9 mouse cellular contexts compared by ENCODE assay signal in the genomic region with DNA sequence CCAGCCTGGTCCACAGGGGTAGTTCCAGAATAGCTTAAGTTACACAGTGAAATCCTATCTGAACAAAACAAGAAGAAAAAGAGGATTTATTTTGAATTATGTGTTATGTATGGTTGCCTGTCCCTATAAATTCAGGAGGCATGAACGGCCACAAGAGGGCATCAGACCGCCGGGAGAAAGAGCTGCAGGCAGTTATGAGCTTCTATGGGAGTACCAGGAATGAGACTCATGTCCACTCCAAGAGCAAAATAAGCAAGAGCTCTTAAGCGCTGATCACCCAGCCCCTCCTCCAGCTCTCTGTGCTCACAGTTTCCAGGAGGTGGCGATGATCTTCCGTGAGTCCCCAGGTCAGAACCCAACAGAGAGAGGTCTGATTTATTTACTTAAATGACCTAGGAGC. TPM values are rescaled to one million over a fixed set of nuclear protein-coding genes. Genes with fewer than 3 reads are reported as not detected.
DNase-seq lines count a peak whose midpoint lies in the region; ATAC-seq and TF ChIP-seq lines count a peak whose summit lies in the region.
"Had no signal": no experiment of that assay in that cellular context is flagged by ENCODE, and none has a peak within 500 bp of the region (broad histone marks: within the 10 kb centered on the region; RNA-seq: fewer than 3 reads in every experiment).

No protein-coding gene starts in this region.

- WGBS in forebrain, postnatal 0 days, result 2% methylated on average over 6 of the region's 6 CpGs
- WGBS in liver, embryonic 14.5 days (ENCODE audit: insufficient replicate concordance), result 5% methylated on average over 6 of the region's 6 CpGs
- WGBS in small intestine, adult 2 months, result 4% methylated on average over 6 of the region's 6 CpGs

- in situ Hi-C loops in ES-E14 (cut with MboI; ENCODE audit: low sequenced_read_pairs in 2 of 2, unreplicated experiment in 2 of 2), result no loop called here

- ATAC-seq in forebrain, postnatal 0 days, result no peak
- no peak for ATAC-seq in liver, embryonic 14.5 days (ENCODE audit: insufficient read depth)
- no peak; the same call in 1 of the 2 replicates for ATAC-seq in megakaryocyte, adult 5-6 weeks (ENCODE audit: poor library complexity, severe bottlenecking)

- H3K4me2 ChIP-seq in forebrain, postnatal 0 days (ENCODE audit: low read depth), result no peak overlapping the region
- H3K4me2 ChIP-seq in liver, embryonic 14.5 days (ENCODE audit: low read depth), result no peak overlapping the region

- H3K4me3 ChIP-seq in ES-E14 (ENCODE audit: insufficient read depth in 1 of 2, low read depth in 1 of 2, low read length in 2 of 2, poor library complexity in 1 of 2, severe bottlenecking in 1 of 2), result peak overlapping the region in 1 of 2 experiments; percentile 9; a peak in 1 of 4 replicates
- no peak overlapping the region for H3K4me3 ChIP-seq in forebrain, postnatal 0 days (ENCODE audit: low read depth, low read length)
- H3K4me3 ChIP-seq in liver, embryonic 14.5 days (ENCODE audit: insufficient read depth in 1 of 2, low read depth in 2 of 2, low read length in 2 of 2), result no peak overlapping the region
- no peak overlapping the region for H3K4me3 ChIP-seq in small intestine, adult 2 months (ENCODE audit: low read depth, low read length)

- TF ChIP-seq EP300 in liver, embryonic 14.5 days (IDR thresholded peaks at IDR 0.05; ENCODE audit: low read depth), result no peak

- TF ChIP-seq POLR2A in small intestine, adult 2 months (IDR thresholded peaks at IDR 0.05; ENCODE audit: low read depth, low read length), result no peak

- H3K36me3 ChIP-seq in ES-E14 (ENCODE audit: control insufficient read depth, insufficient read depth, low read length, poor library complexity, severe bottlenecking), result no peaks in the 10 kb centered on the region
- no peaks in the 10 kb centered on the region for H3K36me3 ChIP-seq in forebrain, postnatal 0 days (ENCODE audit: insufficient read depth)
- H3K36me3 ChIP-seq in liver, embryonic 14.5 days (replicated peaks; ENCODE audit: control insufficient read depth, insufficient read depth, low read depth), result no peaks in the 10 kb centered on the region
- no peaks in the 10 kb centered on the region for H3K36me3 ChIP-seq in small intestine, adult 2 months (ENCODE audit: control insufficient read depth, insufficient read depth, low read length)

- peak; percentile 77 for TF ChIP-seq CTCF in forebrain, postnatal 0 days (IDR thresholded peaks at IDR 0.05; ENCODE audit: low read depth)
- peak; percentile 70 for TF ChIP-seq CTCF in liver, embryonic 14.5 days (IDR thresholded peaks at IDR 0.05; ENCODE audit: low read depth)
- TF ChIP-seq CTCF in small intestine, adult 2 months (IDR thresholded peaks at IDR 0.05; ENCODE audit: extremely low read depth, insufficient read length, insufficient replicate concordance, low read depth, low read length), result peak; percentile 86; the same call in 1 of the 2 replicates

- 0 out of 4 replicates have a peak, but pooled peaks cover 0 to 4% of the 10 kb centered on the region in 2 experiments for H3K4me1 ChIP-seq in ES-E14 (ENCODE audit: control insufficient read depth in 2 of 2, insufficient read depth in 2 of 2, low read length in 2 of 2, poor library complexity in 1 of 2)
- no peaks in the 10 kb centered on the region for H3K4me1 ChIP-seq in forebrain, postnatal 0 days (ENCODE audit: insufficient read depth)
- no peaks in the 10 kb centered on the region for H3K4me1 ChIP-seq in liver, embryonic 14.5 days (replicated peaks; ENCODE audit: control insufficient read depth in 2 of 2, insufficient read depth in 2 of 2, low read length in 1 of 2)
- no peaks in the 10 kb centered on the region for H3K4me1 ChIP-seq in small intestine, adult 2 months (ENCODE audit: control insufficient read depth, insufficient read depth, insufficient read length, low read length)

- peak; percentile 60 to 70 for DNase-seq in left cerebral cortex, adult 18-20 months (ENCODE audit: low spot score in 2 of 2)
- no peak for DNase-seq in left cerebral cortex, adult 8-10 months (ENCODE audit: low spot score in 2 of 2)
- DNase-seq in ES-E14 (ENCODE audit: low read depth, low spot score), result no peak
- peak; percentile 83 to 86 for DNase-seq in adrenal gland, postnatal 36 days
- DNase-seq in forebrain, postnatal 0 days, result peak; percentile 74
- DNase-seq in liver, embryonic 14.5 days (ENCODE audit: low read depth in 3 of 3, low spot score in 3 of 3), result no peak

- H3K9me3 ChIP-seq in ES-E14 (ENCODE audit: control insufficient read depth, insufficient read depth, low read depth, low read length), result no peaks in the 10 kb centered on the region
- no peaks in the 10 kb centered on the region for H3K9me3 ChIP-seq in forebrain, postnatal 0 days (ENCODE audit: low read length)
- H3K9me3 ChIP-seq in liver, embryonic 14.5 days (ENCODE audit: control insufficient read depth, low read length), result no peaks in the 10 kb centered on the region

- H3K27ac ChIP-seq in ES-E14 (ENCODE audit: insufficient read depth, low read depth, low read length, poor library complexity, severe bottlenecking), result no peak overlapping the region; the same call in 1 of the 2 replicates
- H3K27ac ChIP-seq in forebrain, postnatal 0 days (ENCODE audit: low read depth, low read length), result no peak overlapping the region
- no peak overlapping the region for H3K27ac ChIP-seq in liver, embryonic 14.5 days
- H3K27ac ChIP-seq in small intestine, adult 2 months (ENCODE audit: insufficient read depth, low read depth, low read length), result no peak overlapping the region
- H3K27ac ChIP-seq: macrophage had no signal

- H3K27me3 ChIP-seq in forebrain, postnatal 0 days (ENCODE audit: insufficient read depth, low read length), result no peaks in the 10 kb centered on the region
- no peaks in the 10 kb centered on the region for H3K27me3 ChIP-seq in liver, embryonic 14.5 days (ENCODE audit: control insufficient read depth, insufficient read depth, low read length)
- no peaks in the 10 kb centered on the region for H3K27me3 ChIP-seq in small intestine, adult 2 months (ENCODE audit: control insufficient read depth, insufficient read depth, low read length)

- H3K9ac ChIP-seq in ES-E14 (ENCODE audit: insufficient read depth, low read depth, low read length, poor library complexity, severe bottlenecking), result peak overlapping the region; percentile 30; the same call in 1 of the 2 replicates
- no peak overlapping the region for H3K9ac ChIP-seq in forebrain, postnatal 0 days
- no peak overlapping the region for H3K9ac ChIP-seq in liver, embryonic 14.5 days (replicated peaks)

RNA-seq across cellular contexts. Expression of gene Epop, which starts 15.3 kb away (rescaled TPM):
- 100 to 1,000 TPM; 103 to 109 TPM for total RNA-seq in left cerebral cortex, adult 18-20 months (2021)
- 10 to 100 TPM; 65.6 to 80.8 (median 72.9) TPM for total RNA-seq in left cerebral cortex, adult 8-10 months (2022)
- 100 and 109 TPM in 2 replicates for total RNA-seq in ES-E14 (2012; rRNA removed)
- total RNA-seq in adrenal gland, postnatal 36 days (2021), result 1 to 10 TPM; 4.9 to 5.8 TPM
- total RNA-seq in forebrain, postnatal 0 days (2014; rRNA removed), result 5.0 and 6.8 TPM in 2 replicates
- polyA plus RNA-seq in forebrain, postnatal 0 days (2015; fragmentation: Nextera tagmentation; extraction: Ambion mirVana), result 3.6 and 4.1 TPM in 2 replicates
- 0.66 and 0.98 TPM in 2 replicates for polyA plus RNA-seq in liver, embryonic 14.5 days (2012; rRNA removed)
- 0.34 and 0.38 TPM in 2 replicates for polyA plus RNA-seq in liver, embryonic 14.5 days (2014; fragmentation: Nextera tagmentation; extraction: Ambion mirVana)
- 2.1 and 3.8 TPM in 2 replicates for polyA plus RNA-seq in small intestine, adult 2 months (2012; rRNA removed)
- total RNA-seq in megakaryocyte, adult 5-6 weeks (2015), result 0.18 and 1.2 TPM in 2 replicates
- total RNA-seq in megakaryocyte, adult 5-6 weeks (2017), result 0.40 TPM in 1 of 2 replicates, not detected in the other

RNA-seq across cellular contexts. Expression of gene Mllt6, which starts 18.4 kb away (rescaled TPM):
- 100 to 1,000 TPM; 135 to 149 TPM for total RNA-seq in left cerebral cortex, adult 18-20 months (2021)
- 100 to 1,000 TPM; 141 to 184 (median 161) TPM for total RNA-seq in left cerebral cortex, adult 8-10 months (2022)
- 113 and 142 TPM in 2 replicates for total RNA-seq in ES-E14 (2012; rRNA removed)
- 10 to 100 TPM; 38.6 to 41.5 TPM for total RNA-seq in adrenal gland, postnatal 36 days (2021)
- 42.2 and 48.1 TPM in 2 replicates for total RNA-seq in forebrain, postnatal 0 days (2014; rRNA removed)
- polyA plus RNA-seq in forebrain, postnatal 0 days (2015; fragmentation: Nextera tagmentation; extraction: Ambion mirVana), result 1.7 TPM in 2 replicates
- 1.0 TPM in 2 replicates for polyA plus RNA-seq in liver, embryonic 14.5 days (2012; rRNA removed)
- polyA plus RNA-seq in liver, embryonic 14.5 days (2014; fragmentation: Nextera tagmentation; extraction: Ambion mirVana), result 0.22 and 0.25 TPM in 2 replicates
- polyA plus RNA-seq in small intestine, adult 2 months (2012; rRNA removed), result 18.4 and 38.6 TPM in 2 replicates
- 4.3 and 6.3 TPM in 2 replicates for total RNA-seq in megakaryocyte, adult 5-6 weeks (2015)
- 6.9 and 7.1 TPM in 2 replicates for total RNA-seq in megakaryocyte, adult 5-6 weeks (2017)

RNA-seq across cellular contexts. Expression of gene Cisd3, which starts 40.8 kb away (rescaled TPM):
- total RNA-seq in left cerebral cortex, adult 18-20 months (2021), result 10 to 100 TPM; 54.7 to 57.2 TPM
- total RNA-seq in left cerebral cortex, adult 8-10 months (2022), result 10 to 100 TPM; 44.0 to 61.2 (median 54.6) TPM
- total RNA-seq in ES-E14 (2012; rRNA removed), result 49.9 and 66.0 TPM in 2 replicates
- 100 to 1,000 TPM; 187 to 222 TPM for total RNA-seq in adrenal gland, postnatal 36 days (2021)
- total RNA-seq in forebrain, postnatal 0 days (2014; rRNA removed), result 14.4 and 15.5 TPM in 2 replicates
- 27.2 and 27.8 TPM in 2 replicates for polyA plus RNA-seq in forebrain, postnatal 0 days (2015; fragmentation: Nextera tagmentation; extraction: Ambion mirVana)
- polyA plus RNA-seq in liver, embryonic 14.5 days (2012; rRNA removed), result 3.0 and 4.9 TPM in 2 replicates
- 10.0 and 11.4 TPM in 2 replicates for polyA plus RNA-seq in liver, embryonic 14.5 days (2014; fragmentation: Nextera tagmentation; extraction: Ambion mirVana)
- 112 and 249 TPM in 2 replicates for polyA plus RNA-seq in small intestine, adult 2 months (2012; rRNA removed)
- total RNA-seq in megakaryocyte, adult 5-6 weeks (2015), result 18.7 and 19.8 TPM in 2 replicates
- 2.3 and 12.8 TPM in 2 replicates for total RNA-seq in megakaryocyte, adult 5-6 weeks (2017)

RNA-seq across cellular contexts. Expression of gene Pcgf2, which starts 55.5 kb away (rescaled TPM):
- 10 to 100 TPM; 32.4 to 35.2 TPM for total RNA-seq in left cerebral cortex, adult 18-20 months (2021)
- total RNA-seq in left cerebral cortex, adult 8-10 months (2022), result 10 to 100 TPM; 35.3 to 39.6 (median 37.6) TPM
- total RNA-seq in ES-E14 (2012; rRNA removed), result 20.1 and 28.4 TPM in 2 replicates
- 10 to 100 TPM; 25.7 to 28.5 TPM for total RNA-seq in adrenal gland, postnatal 36 days (2021)
- total RNA-seq in forebrain, postnatal 0 days (2014; rRNA removed), result 13.0 and 21.9 TPM in 2 replicates
- polyA plus RNA-seq in forebrain, postnatal 0 days (2015; fragmentation: Nextera tagmentation; extraction: Ambion mirVana), result 10.0 and 12.6 TPM in 2 replicates
- polyA plus RNA-seq in liver, embryonic 14.5 days (2012; rRNA removed), result 4.4 and 4.9 TPM in 2 replicates
- 1.5 and 1.8 TPM in 2 replicates for polyA plus RNA-seq in liver, embryonic 14.5 days (2014; fragmentation: Nextera tagmentation; extraction: Ambion mirVana)
- 25.9 and 77.9 TPM in 2 replicates for polyA plus RNA-seq in small intestine, adult 2 months (2012; rRNA removed)
- 2.8 and 3.1 TPM in 2 replicates for total RNA-seq in megakaryocyte, adult 5-6 weeks (2015)
- 1.0 and 2.4 TPM in 2 replicates for total RNA-seq in megakaryocyte, adult 5-6 weeks (2017)

RNA-seq across cellular contexts. Expression of gene Psmb3, which starts 58.4 kb away (rescaled TPM):
- total RNA-seq in left cerebral cortex, adult 18-20 months (2021), result 100 to 1,000 TPM; 122 to 128 TPM
- total RNA-seq in left cerebral cortex, adult 8-10 months (2022), result 100 to 1,000 TPM; 117 to 140 (median 132) TPM
- total RNA-seq in ES-E14 (2012; rRNA removed), result 522 and 677 TPM in 2 replicates
- total RNA-seq in adrenal gland, postnatal 36 days (2021), result 100 to 1,000 TPM; 227 to 235 TPM
- 322 and 350 TPM in 2 replicates for total RNA-seq in forebrain, postnatal 0 days (2014; rRNA removed)
- polyA plus RNA-seq in forebrain, postnatal 0 days (2015; fragmentation: Nextera tagmentation; extraction: Ambion mirVana), result 499 and 621 TPM in 2 replicates
- polyA plus RNA-seq in liver, embryonic 14.5 days (2012; rRNA removed), result 197 and 261 TPM in 2 replicates
- 318 and 330 TPM in 2 replicates for polyA plus RNA-seq in liver, embryonic 14.5 days (2014; fragmentation: Nextera tagmentation; extraction: Ambion mirVana)
- polyA plus RNA-seq in small intestine, adult 2 months (2012; rRNA removed), result 164 and 330 TPM in 2 replicates
- 81.0 and 111 TPM in 2 replicates for total RNA-seq in megakaryocyte, adult 5-6 weeks (2015)
- 137 and 179 TPM in 2 replicates for total RNA-seq in megakaryocyte, adult 5-6 weeks (2017)

Comparison
In these comparisons a context has a peak if more than half of its experiments do, and no peak if none do; other contexts are left out.
1. DNase-seq: peak in left cerebral cortex, adult 18-20 months (2 of 2), adrenal gland, postnatal 36 days (2 of 2) and forebrain, postnatal 0 days (single experiment); none in left cerebral cortex, adult 8-10 months (0 of 2), ES-E14 (single experiment) and liver, embryonic 14.5 days (0 of 3).
2. Peak in every context shown above with its lines, with median percentiles within 50 percentile points of each other: CTCF ChIP-seq.